Mouse (Mus musculus) MEL (cell line): ENCODE data around the gene Ubl4a. TPM values are rescaled to one million over a fixed set of nuclear protein-coding genes. Genes with fewer than 3 reads are reported as not detected.
A peak's percentile ranks its signal among the peaks of the same experiment; 100 is the strongest.

Experiments
- DNase-seq: peaks from one replicate; pipeline ENCODE4 v3.0.0; 2011; ENCODE audit warnings: low read depth, low spot score
- H3K27ac ChIP-seq: 2 replicates; pipeline ENCODE4 v1.5.1; 2012; ENCODE audit warnings: low read depth, mild to moderate bottlenecking, control low read depth, low read length, moderate library complexity; ENCODE audit not compliant: control insufficient read depth
- H3K27me3 ChIP-seq, 2 experiments: fragments of 150-350 bp in 1 of 2; sonication (generic) in 1 of 2; 2 replicates each; pipeline ENCODE4 v1.6.1; 2012; ENCODE audit warnings: low read length in 2 of 2, mild to moderate bottlenecking in 2 of 2, improper control_type of control experiment in 1 of 2, moderate library complexity in 1 of 2; ENCODE audit not compliant: insufficient read depth in 2 of 2, control insufficient read depth in 1 of 2
- H3K36me3 ChIP-seq, 2 experiments: 2 replicates each; pipeline ENCODE4 v1.6.1; 2012 to 2014; ENCODE audit warnings: low read length in 2 of 2, improper control_type of control experiment in 1 of 2, inconsistent platforms in 1 of 2, mild to moderate bottlenecking in 1 of 2; ENCODE audit not compliant: insufficient read depth in 2 of 2, control insufficient read depth in 1 of 2
- H3K4me1 ChIP-seq, 2 experiments: fragments of 150-350 bp in 1 of 2; sonication (generic) in 1 of 2; 2 replicates each; pipeline ENCODE4 v1.6.1; 2012; ENCODE audit warnings: low read length in 2 of 2, improper control_type of control experiment in 1 of 2, mild to moderate bottlenecking in 1 of 2; ENCODE audit not compliant: insufficient read depth in 2 of 2, control insufficient read depth in 1 of 2
- H3K4me3 ChIP-seq, 2 experiments: fragments of 150-350 bp in 1 of 2; sonication (generic) in 1 of 2; 2 replicates each; pipeline ENCODE4 v1.5.1; 2012; ENCODE audit warnings: low read depth in 2 of 2, low read length in 2 of 2, mild to moderate bottlenecking in 2 of 2, moderate library complexity in 2 of 2, control low read depth in 1 of 2, improper control_type of control experiment in 1 of 2; ENCODE audit not compliant: control insufficient read depth in 1 of 2, insufficient read depth in 1 of 2
- H3K79me2 ChIP-seq: 2 replicates; pipeline ENCODE4 v1.6.1; 2012; ENCODE audit warnings: mild to moderate bottlenecking, low read length, moderate library complexity; ENCODE audit not compliant: control insufficient read depth, poor library complexity, insufficient read depth
- H3K9ac ChIP-seq: 2 replicates; pipeline ENCODE4 v1.6.1; 2012; ENCODE audit warnings: low read depth, mild to moderate bottlenecking, control low read depth, low read length, moderate library complexity; ENCODE audit not compliant: control insufficient read depth, poor library complexity, severe bottlenecking
- H3K9me3 ChIP-seq: fragments of 150-350 bp; sonication (generic); replicated peaks from 2 replicates; pipeline ENCODE4 v1.6.1; 2012; ENCODE audit warnings: mild to moderate bottlenecking, low read length, improper control_type of control experiment, moderate library complexity; ENCODE audit not compliant: insufficient read depth
- BHLHE40 ChIP-seq: IDR thresholded peaks from 2 replicates; pipeline ENCODE4 v1.6.1; 2012; ENCODE audit warnings: low read depth, mild to moderate bottlenecking, inconsistent platforms, low read length, improper control_type of control experiment, borderline replicate concordance
- CHD2 ChIP-seq: IDR thresholded peaks from 2 replicates; pipeline ENCODE4 v1.6.1; 2011; ENCODE audit warnings: low read length, improper control_type of control experiment
- CTCF ChIP-seq, 3 experiments: IDR thresholded peaks in 2 of 3; conservative IDR thresholded peaks in 1 of 3; 2 replicates each; pipeline ENCODE4 v1.5.1; 2011 to 2012; ENCODE audit warnings: low read length in 3 of 3, low read depth in 2 of 3, mild to moderate bottlenecking in 2 of 3, improper control_type of control experiment in 1 of 3, inconsistent platforms in 1 of 3, mixed read lengths in 1 of 3, moderate library complexity in 1 of 3; ENCODE audit not compliant: control insufficient read depth in 1 of 3, insufficient read depth in 1 of 3, poor library complexity in 1 of 3, severe bottlenecking in 1 of 3
- E2F4 ChIP-seq: IDR thresholded peaks from 2 replicates; pipeline ENCODE4 v1.6.1; 2011; ENCODE audit warnings: low read depth, low read length, improper control_type of control experiment, borderline replicate concordance
- ELF1 ChIP-seq: IDR thresholded peaks from 2 replicates; pipeline ENCODE4 v1.6.1; 2014; ENCODE audit warnings: low read depth, mild to moderate bottlenecking, inconsistent platforms, low read length, improper control_type of control experiment, moderate library complexity
- ETS1 ChIP-seq: IDR thresholded peaks from 2 replicates; pipeline ENCODE4 v1.6.1; 2012; ENCODE audit warnings: low read depth, mild to moderate bottlenecking, inconsistent platforms, low read length, improper control_type of control experiment, moderate library complexity
- GATA1 ChIP-seq: IDR thresholded peaks from 2 replicates; pipeline ENCODE4 v1.6.1; 2011; ENCODE audit warnings: low read depth, low read length, improper control_type of control experiment
- HCFC1 ChIP-seq: IDR thresholded peaks from 2 replicates; pipeline ENCODE4 v1.6.1; 2012; ENCODE audit warnings: low read depth, mild to moderate bottlenecking, inconsistent platforms, low read length, improper control_type of control experiment, moderate library complexity
- JUND ChIP-seq: IDR thresholded peaks from 2 replicates; pipeline ENCODE4 v1.6.1; 2011; ENCODE audit warnings: low read depth, mild to moderate bottlenecking, improper control_type of control experiment, low read length
- KAT2A ChIP-seq: conservative IDR thresholded peaks from 2 replicates; pipeline ENCODE4 v1.6.1; 2012; ENCODE audit warnings: low read depth, low read length, improper control_type of control experiment, inconsistent platforms
- MAFK ChIP-seq: IDR thresholded peaks from 2 replicates; pipeline ENCODE4 v1.6.1; 2011; ENCODE audit warnings: low read depth, mild to moderate bottlenecking, low read length, improper control_type of control experiment, borderline replicate concordance
- MEF2A ChIP-seq: IDR thresholded peaks from 2 replicates; pipeline ENCODE4 v1.6.1; 2014; ENCODE audit warnings: low read depth, mild to moderate bottlenecking, inconsistent platforms, low read length, improper control_type of control experiment; ENCODE audit not compliant: poor library complexity, insufficient replicate concordance, severe bottlenecking; ENCODE audit errors: extremely low read depth
- MXI1 ChIP-seq: IDR thresholded peaks from 2 replicates; pipeline ENCODE4 v1.6.1; 2011; ENCODE audit warnings: mild to moderate bottlenecking, low read depth, low read length, improper control_type of control experiment
- MYB ChIP-seq: IDR thresholded peaks from 2 replicates; pipeline ENCODE4 v1.6.1; 2011; ENCODE audit warnings: mild to moderate bottlenecking, low read depth, low read length, improper control_type of control experiment
- NELFE ChIP-seq: IDR thresholded peaks from 2 replicates; pipeline ENCODE4 v1.6.1; 2011; ENCODE audit warnings: low read depth, low read length, improper control_type of control experiment
- NRF1 ChIP-seq: IDR thresholded peaks from 2 replicates; pipeline ENCODE4 v1.6.1; 2014; ENCODE audit warnings: low read depth, mild to moderate bottlenecking, inconsistent platforms, low read length, improper control_type of control experiment, moderate library complexity; ENCODE audit not compliant: poor library complexity, insufficient read depth, severe bottlenecking
- POLR2A ChIP-seq, 2 experiments: IDR thresholded peaks; 2 replicates each; pipeline ENCODE4 v1.6.1; 2011 to 2012; ENCODE audit warnings: low read length in 2 of 2, mild to moderate bottlenecking in 2 of 2, control low read depth in 1 of 2, improper control_type of control experiment in 1 of 2, low read depth in 1 of 2, moderate library complexity in 1 of 2; ENCODE audit not compliant: control insufficient read depth in 1 of 2, insufficient read depth in 1 of 2, poor library complexity in 1 of 2
- POLR2AphosphoS2 ChIP-seq: IDR thresholded peaks from 2 replicates; pipeline ENCODE4 v1.6.1; 2011; ENCODE audit warnings: low read length, improper control_type of control experiment
- RAD21 ChIP-seq: IDR thresholded peaks from 2 replicates; pipeline ENCODE4 v1.6.1; 2011; ENCODE audit warnings: mild to moderate bottlenecking, low read depth, low read length, improper control_type of control experiment
- RCOR1 ChIP-seq: IDR thresholded peaks from 2 replicates; pipeline ENCODE4 v1.6.1; 2012; ENCODE audit warnings: low read depth, mild to moderate bottlenecking, inconsistent platforms, low read length, improper control_type of control experiment
- SIN3A ChIP-seq: IDR thresholded peaks from 2 replicates; pipeline ENCODE4 v1.6.1; 2012; ENCODE audit warnings: low read length, improper control_type of control experiment, inconsistent platforms
- SMC3 ChIP-seq: IDR thresholded peaks from 2 replicates; pipeline ENCODE4 v1.6.1; 2011; ENCODE audit warnings: low read depth, low read length, improper control_type of control experiment
- TAL1 ChIP-seq: IDR thresholded peaks from 2 replicates; pipeline ENCODE4 v1.6.1; 2012; ENCODE audit warnings: mild to moderate bottlenecking, inconsistent platforms, low read length, moderate library complexity, mixed read lengths
- TBP ChIP-seq: IDR thresholded peaks from 2 replicates; pipeline ENCODE4 v1.8.0; 2011; ENCODE audit warnings: low read depth, low read length, improper control_type of control experiment
- UBTF ChIP-seq: IDR thresholded peaks from 2 replicates; pipeline ENCODE4 v1.6.1; 2012; ENCODE audit warnings: low read depth, mild to moderate bottlenecking, inconsistent platforms, low read length, improper control_type of control experiment, moderate library complexity, borderline replicate concordance; ENCODE audit not compliant: insufficient read depth
- USF1 ChIP-seq: IDR thresholded peaks from 2 replicates; pipeline ENCODE4 v1.6.1; 2014; ENCODE audit warnings: low read depth, mild to moderate bottlenecking, inconsistent platforms, low read length, improper control_type of control experiment, moderate library complexity
- USF2 ChIP-seq, 2 experiments: IDR thresholded peaks; 2 replicates each; pipeline ENCODE4 v1.6.1; 2011 to 2012; ENCODE audit warnings: improper control_type of control experiment in 2 of 2, low read length in 2 of 2, borderline replicate concordance in 1 of 2, inconsistent platforms in 1 of 2, low read depth in 1 of 2, mild to moderate bottlenecking in 1 of 2; ENCODE audit not compliant: insufficient read depth in 1 of 2
- ZC3H11A ChIP-seq: IDR thresholded peaks from 2 replicates; pipeline ENCODE4 v1.6.1; 2012; ENCODE audit warnings: low read depth, mild to moderate bottlenecking, inconsistent platforms, low read length, improper control_type of control experiment
- ZKSCAN1 ChIP-seq: IDR thresholded peaks from 2 replicates; pipeline ENCODE4 v1.6.1; 2012; ENCODE audit warnings: low read depth, mild to moderate bottlenecking, inconsistent platforms, low read length, improper control_type of control experiment, moderate library complexity
- ZMIZ1 ChIP-seq: IDR thresholded peaks from 2 replicates; pipeline ENCODE4 v1.6.1; 2012; ENCODE audit warnings: low read depth, mild to moderate bottlenecking, inconsistent platforms, low read length, improper control_type of control experiment, moderate library complexity
- ZNF384 ChIP-seq: IDR thresholded peaks from 2 replicates; pipeline ENCODE4 v1.6.1; 2012; ENCODE audit warnings: low read depth, mild to moderate bottlenecking, inconsistent platforms, low read length, improper control_type of control experiment
- polyA plus RNA-seq, 2 experiments: library from polyadenylated mRNA; stranded (reverse) in 1 of 2; unstranded in 1 of 2; fragments of >175 nt in 1 of 2; fragments of >200 nt in 1 of 2; gene quantifications; 2 replicates each; pipeline versions ENCODE4 v1.2.1 to v1.2.4; 2012; ENCODE audit warnings: low replicate concordance in 2 of 2, low read depth in 1 of 2; ENCODE audit not compliant: insufficient read length in 2 of 2, insufficient read depth in 1 of 2, missing spikeins in 1 of 2
- total RNA-seq: library from RNA; depleted of rRNA; stranded (reverse); fragments of 300-350 nt; gene quantifications from 2 replicates; pipeline ENCODE4 v1.2.3, GENCODE M21; 2012

Ubl4a gene
- total and polyA plus RNA-seq, 3 experiments = 23.4 to 82.4 TPM; not detected in 1

- Histone ChIP-seq H3K79me2 (peaks cover 7% of the 10 kb centered on the region), H3K27ac (peak overlapping the region; percentile 49), H3K9ac (peak overlapping the region; percentile 77), H3K36me3 (peaks cover 0 to 12% of the 10 kb centered on the region in 2 experiments; a peak in 2 of 4 replicates), H3K27me3 (no peaks in the 10 kb centered on the region), H3K9me3 (no peaks in the 10 kb centered on the region), H3K4me1 (peaks cover 5 to 13% of the 10 kb centered on the region in 2 experiments; a peak in 3 of 4 replicates), H3K4me3 (peak overlapping the region; percentile 61 to 70)
- TF ChIP-seq NELFE (no peak), MEF2A (no peak), ZMIZ1 (no peak), UBTF (no peak), TAL1 (no peak)
- peak; percentile 24 for DNase-seq
Observed at GRCm38 (mm10) chrX:74329215-74329671, 43.8 kb downstream of the Ubl4a start.

GRCm38 (mm10) chrX:74328725-74329161 lies 44.3 kb downstream of the Ubl4a start, which contains the start of gene Plxna3:
Plxna3 (plus strand) TSS chrX:74329066.
- peak within 1 kb of the TSS; percentile 77 for H3K9ac ChIP-seq
- TF ChIP-seq NRF1 (no peak), MAFK (no peak), ETS1 (no peak), HCFC1 (0 out of 2 replicates have a peak, but pooled peaks have one; percentile 19), ZC3H11A (no peak), SIN3A (peak; percentile 35; the same call in 1 of the 2 replicates), SMC3 (no peak), MXI1 (peak; percentile 40; the same call in 1 of the 2 replicates), ZKSCAN1 (no peak), ELF1 (no peak), NELFE (peak; percentile 41; the same call in 1 of the 2 replicates), CHD2 (no peak), KAT2A (no peak), USF1 (no peak), RAD21 (no peak), USF2 (IDR thresholded peaks at IDR 0.05; ENCODE audit: borderline replicate concordance in 1 of 2, insufficient read depth in 1 of 2, low read depth in 1 of 2, low read length in 2 of 2) (no peak), JUND (no peak), ZNF384 (no peak), E2F4 (no peak), TAL1 (no peak), POLR2A (IDR thresholded peaks at IDR 0.05; ENCODE audit: control insufficient read depth in 1 of 2, insufficient read depth in 1 of 2, low read depth in 1 of 2, low read length in 2 of 2, poor library complexity in 1 of 2) (peak; percentile 35 to 62; a peak in 1 of 4 replicates), GATA1 (no peak), BHLHE40 (no peak), MYB (no peak), POLR2AphosphoS2 (no peak), TBP (peak; percentile 86), RCOR1 (no peak), CTCF (IDR thresholded peaks at IDR 0.05 in 2 of 3, conservative IDR thresholded peaks at IDR 0.05 in 1 of 3; ENCODE audit: control insufficient read depth in 1 of 3, insufficient read depth in 1 of 3, low read depth in 2 of 3, low read length in 3 of 3, poor library complexity in 1 of 3, severe bottlenecking in 1 of 3) (no peak)

More at GRCm38 (mm10) chrX:74328725-74329161, 44.3 kb downstream of the Ubl4a start, which contains the start of gene Plxna3:
- peak within 1 kb of the TSS; percentile 61 to 70 for H3K4me3 ChIP-seq
- peaks cover 7% of the 10 kb centered on the region for H3K79me2 ChIP-seq
- H3K27ac ChIP-seq = peak within 1 kb of the TSS; percentile 68
- DNase-seq = peak; percentile 79
- no peaks in the 10 kb centered on the region for H3K27me3 ChIP-seq
- peaks cover 5 to 13% of the 10 kb centered on the region in 2 experiments; a peak in 3 of 4 replicates for H3K4me1 ChIP-seq
- peaks cover 0 to 12% of the 10 kb centered on the region in 2 experiments; a peak in 2 of 4 replicates for H3K36me3 ChIP-seq
- no peaks in the 10 kb centered on the region for H3K9me3 ChIP-seq
